Mouse (Mus musculus) hindbrain, embryonic 10.5 days (tissue): ENCODE measurements around the gene Olfr877. TPM values are rescaled to one million over a fixed set of nuclear protein-coding genes. Genes with fewer than 3 reads are reported as not detected.

ENCODE experiments used
- DNase-seq: peaks from one replicate; pipeline ENCODE4 v3.0.0-alpha.2; 2017; ENCODE audit warnings: low spot score
- H3K27ac ChIP-seq: fragments of 300-500 bp; sonication (generic); 2 replicates; pipeline ENCODE4 v1.5.1; 2016; ENCODE audit warnings: mild to moderate bottlenecking, moderate library complexity
- H3K27me3 ChIP-seq: fragments of 300-500 bp; sonication (generic); 2 replicates; pipeline ENCODE4 v1.6.1; 2016; ENCODE audit warnings: mild to moderate bottlenecking; ENCODE audit not compliant: poor library complexity, insufficient read depth, severe bottlenecking
- H3K36me3 ChIP-seq: fragments of 300-500 bp; sonication (generic); 2 replicates; pipeline ENCODE4 v1.6.1; 2016; ENCODE audit warnings: mild to moderate bottlenecking, moderate library complexity
- H3K4me1 ChIP-seq: fragments of 300-500 bp; sonication (generic); replicated peaks from 2 replicates; pipeline ENCODE4 v1.6.1; 2016; ENCODE audit warnings: mild to moderate bottlenecking
- H3K4me3 ChIP-seq: fragments of 300-500 bp; sonication (generic); 2 replicates; pipeline ENCODE4 v1.5.1; 2016; ENCODE audit warnings: mild to moderate bottlenecking, moderate library complexity
- H3K9me3 ChIP-seq: fragments of 300-500 bp; sonication (generic); 2 replicates; pipeline ENCODE4 v1.6.1; 2016; ENCODE audit warnings: mild to moderate bottlenecking, moderate library complexity
- WGBS: fragments of 180-500 bp; shearing (Covaris S2); methylation state at CpG from one replicate; pipeline ENCODE4 v1.1.7; 2016; 5-methylcytosine and 5-hydroxymethylcytosine counted together
- polyA plus RNA-seq: library from polyadenylated mRNA; unstranded; fragments of >200 nt; fragmentation: Nextera tagmentation; extraction: Ambion mirVana; gene quantifications from 2 replicates; pipeline ENCODE4 v1.2.1, GENCODE M21; 2016

Olfr877 gene
- polyA plus RNA-seq, 1 experiment from 2014 or later = not detected

- H3K4me3 ChIP-seq = no peak overlapping the region
- H3K4me1 ChIP-seq = no peaks in the 10 kb centered on the region
- no peaks in the 10 kb centered on the region for H3K36me3 ChIP-seq
- no peak for DNase-seq
- no peaks in the 10 kb centered on the region for H3K27me3 ChIP-seq
- H3K9me3 ChIP-seq = no peaks in the 10 kb centered on the region
- 80% methylated on average over 3 of the region's 3 CpGs for WGBS
- no peak overlapping the region for H3K27ac ChIP-seq
These were observed 51.5 kb downstream of the Olfr877 start for GRCm38 (mm10) chr9:37905555-37905954.

Other genes with a start within 250 kb of the Olfr877 start
- gene Spa17, start 240.5 kb upstream of the Olfr877 start, polyA plus RNA-seq = 12.1 and 22.2 TPM in 2 replicates
- 132 and 144 TPM in 2 replicates for gene Tbrg1, start 197.0 kb upstream of the Olfr877 start, polyA plus RNA-seq
- gene Panx3, start 185.0 kb upstream of the Olfr877 start, polyA plus RNA-seq = 0.07 and 0.17 TPM in 2 replicates
- not detected in 2 replicates for gene Olfr160, start 138.0 kb upstream of the Olfr877 start, polyA plus RNA-seq
- not detected in 2 replicates for gene Olfr874, start 109.2 kb upstream of the Olfr877 start, polyA plus RNA-seq
- gene Olfr875, start 82.4 kb upstream of the Olfr877 start, polyA plus RNA-seq = not detected in 2 replicates
- gene Olfr876, start 51.2 kb upstream of the Olfr877 start, polyA plus RNA-seq = not detected in 2 replicates
- gene Olfr145, start 42.5 kb downstream of the Olfr877 start, polyA plus RNA-seq = not detected in 2 replicates
- gene Olfr878, start 63.6 kb downstream of the Olfr877 start, polyA plus RNA-seq = not detected in 2 replicates
- gene Olfr881, start 137.6 kb downstream of the Olfr877 start, polyA plus RNA-seq = not detected in 2 replicates
- gene Olfr883, start 171.5 kb downstream of the Olfr877 start, polyA plus RNA-seq = not detected in 2 replicates
- gene Olfr884, start 192.3 kb downstream of the Olfr877 start, polyA plus RNA-seq = not detected in 2 replicates
- not detected in 2 replicates for gene Olfr885, start 207.1 kb downstream of the Olfr877 start, polyA plus RNA-seq
- not detected in 2 replicates for gene Olfr887, start 229.8 kb downstream of the Olfr877 start, polyA plus RNA-seq